Mouse (Mus musculus) heart, embryonic 14.5 days (tissue): ENCODE results near the gene Hsh2d. TPM values are rescaled to one million over a fixed set of nuclear protein-coding genes. Genes with fewer than 3 reads are reported as not detected.

ENCODE experiments used
- ATAC-seq: fragments of 200-750 bp; cut with Nextera tagmentation; 2 replicates; pipeline ENCODE4 v1.8.0; 2017; ENCODE audit warnings: low read depth, moderate TSS enrichment; ENCODE audit not compliant: insufficient number of reproducible peaks, insufficient read depth, low FRiP score
- H3K27ac ChIP-seq, 2 experiments: fragments of 200-500 bp in 1 of 2; fragments of 300-500 bp in 1 of 2; sonication (generic) in 1 of 2; replicated peaks in 1 of 2; 2 replicates each; pipeline ENCODE4 v1.5.1; 2012 to 2014; ENCODE audit warnings: low read depth in 2 of 2, low read length in 2 of 2, control low read depth in 1 of 2, mild to moderate bottlenecking in 1 of 2, mixed read lengths in 1 of 2; ENCODE audit not compliant: control insufficient read depth in 1 of 2, insufficient read depth in 1 of 2
- H3K27me3 ChIP-seq: fragments of 300-500 bp; sonication (generic); 2 replicates; pipeline ENCODE4 v1.6.1; 2014; ENCODE audit warnings: mild to moderate bottlenecking, low read length, control low read depth; ENCODE audit not compliant: control insufficient read depth, insufficient read depth
- H3K36me3 ChIP-seq: fragments of 300-500 bp; sonication (generic); 2 replicates; pipeline ENCODE4 v1.6.1; 2014; ENCODE audit warnings: mild to moderate bottlenecking, control low read depth, low read length, mixed read lengths; ENCODE audit not compliant: control insufficient read depth, insufficient read depth
- H3K4me1 ChIP-seq, 2 experiments: fragments of 200-500 bp in 1 of 2; fragments of 300-500 bp in 1 of 2; sonication (generic) in 1 of 2; 2 replicates each; pipeline ENCODE4 v1.6.1; 2012 to 2014; ENCODE audit warnings: low read length in 2 of 2, control low read depth in 1 of 2, mixed read lengths in 1 of 2; ENCODE audit not compliant: control insufficient read depth in 2 of 2, insufficient read depth in 2 of 2
- H3K4me2 ChIP-seq: fragments of 300-500 bp; sonication (generic); 2 replicates; pipeline ENCODE4 v1.6.1; 2014; ENCODE audit warnings: mild to moderate bottlenecking, low read length
- H3K4me3 ChIP-seq, 2 experiments: fragments of 200-500 bp in 1 of 2; fragments of 300-500 bp in 1 of 2; sonication (generic) in 1 of 2; 2 replicates each; pipeline ENCODE4 v1.5.1; 2012 to 2014; ENCODE audit warnings: low read length in 2 of 2, mild to moderate bottlenecking in 2 of 2, control low read depth in 1 of 2, low read depth in 1 of 2, moderate library complexity in 1 of 2; ENCODE audit not compliant: control insufficient read depth in 1 of 2, insufficient read depth in 1 of 2
- H3K9ac ChIP-seq: fragments of 300-500 bp; sonication (generic); 2 replicates; pipeline ENCODE4 v1.6.1; 2014; ENCODE audit warnings: mild to moderate bottlenecking, low read length
- H3K9me3 ChIP-seq: fragments of 300-500 bp; sonication (generic); 2 replicates; pipeline ENCODE4 v1.6.1; 2016; ENCODE audit warnings: low read length, control low read depth; ENCODE audit not compliant: control insufficient read depth
- WGBS: fragments of 180-500 bp; shearing (Covaris S2); extraction: QIAGEN DNeasy Blood & Tissue Kit; methylation state at CpG from one replicate; pipeline ENCODE4 v1.1.7; 2014; 5-methylcytosine and 5-hydroxymethylcytosine counted together
- polyA plus RNA-seq: library from polyadenylated mRNA; unstranded; fragments of >200 nt; fragmentation: Nextera tagmentation; extraction: Ambion mirVana; gene quantifications from 2 replicates; pipeline ENCODE4 v1.2.1, GENCODE M21; 2014

Gene Hsh2d
- polyA plus RNA-seq, 1 experiment from 2014 or later: not detected

GRCm38 (mm10) chr8:72239499-72240402, 50.3 kb downstream of the Hsh2d start, which contains the start of gene Ap1m1:
TSS of gene Ap1m1 (plus strand) at chr8:72240018.
- ATAC-seq: peak; percentile 96
- Histone ChIP-seq H3K27ac (peak within 1 kb of the TSS; percentile 88 to 97), H3K4me2 (peak within 1 kb of the TSS; percentile 67), H3K9ac (peak within 1 kb of the TSS; percentile 71), H3K27me3 (no peaks in the 10 kb centered on the region), H3K4me3 (peak within 1 kb of the TSS; percentile 62 to 87), H3K4me1 (peaks cover 6 to 11% of the 10 kb centered on the region in 2 experiments), H3K36me3 (peaks cover 18% of the 10 kb centered on the region; the same call in 1 of the 2 replicates), H3K9me3 (no peaks in the 10 kb centered on the region)
- WGBS: under 1% methylated on average over 54 of the region's 54 CpGs

DNA sequence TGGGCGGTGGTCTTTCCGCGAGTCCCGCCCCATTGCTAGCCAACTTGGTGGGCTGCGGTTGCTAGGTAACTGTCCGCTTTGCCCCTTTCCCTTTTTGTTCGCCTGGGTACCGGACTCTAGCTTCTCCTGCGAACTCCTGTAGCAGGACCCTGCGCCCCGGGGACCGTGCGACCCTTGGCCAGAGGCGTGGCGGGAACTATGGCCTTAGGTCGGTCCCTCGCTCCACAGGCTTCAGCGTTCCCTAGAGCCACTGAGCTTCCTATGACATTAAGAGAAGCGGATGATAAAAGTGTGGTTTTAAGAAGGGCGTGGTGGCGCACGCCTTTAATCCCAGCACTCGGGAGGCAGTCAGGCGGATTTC, 50.9 kb downstream of the Hsh2d start:
- Histone ChIP-seq H3K27me3 (no peaks in the 10 kb centered on the region), H3K9me3 (no peaks in the 10 kb centered on the region), H3K4me2 (peak overlapping the region; percentile 67), H3K4me3 (peak overlapping the region; percentile 62 to 87), H3K36me3 (peaks cover 18% of the 10 kb centered on the region; the same call in 1 of the 2 replicates), H3K4me1 (peaks cover 6 to 11% of the 10 kb centered on the region in 2 experiments), H3K27ac (peak overlapping the region; percentile 88 to 97), H3K9ac (peak overlapping the region; percentile 71)
- ATAC-seq: peak; percentile 35
- under 1% methylated on average over 24 of the region's 24 CpGs for WGBS

DNA sequence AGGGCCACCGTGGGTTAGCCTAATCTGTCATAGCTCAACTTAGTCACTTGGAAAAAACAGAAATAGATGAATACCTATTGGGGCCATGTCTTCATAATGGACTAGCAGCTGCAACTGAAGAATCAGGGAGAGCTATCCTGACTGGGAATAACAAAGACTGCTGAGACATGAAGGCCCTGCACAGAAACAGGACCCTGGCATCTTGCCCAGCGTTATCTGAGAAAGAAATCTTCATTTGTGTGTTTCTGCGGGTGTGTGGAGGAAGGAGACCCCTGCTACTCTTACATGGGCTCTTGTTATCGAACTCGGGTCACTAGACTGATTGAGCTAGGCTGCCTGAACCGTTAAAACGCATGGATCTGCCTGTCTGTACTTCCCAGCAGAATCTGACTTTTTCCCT, 51.5 kb downstream of the Hsh2d start:
- H3K4me3 ChIP-seq: peak overlapping the region; percentile 62 to 87
- no peak for ATAC-seq
- peak overlapping the region; percentile 67 for H3K4me2 ChIP-seq
- 64% methylated on average over 7 of the region's 7 CpGs for WGBS
- H3K4me1 ChIP-seq: peaks cover 6 to 11% of the 10 kb centered on the region in 2 experiments
- peak overlapping the region; percentile 71 for H3K9ac ChIP-seq
- H3K36me3 ChIP-seq: peaks cover 18% of the 10 kb centered on the region; the same call in 1 of the 2 replicates
- H3K27ac ChIP-seq: 0 out of 4 replicates have a peak overlapping the region, but pooled peaks of 1 of the 2 experiments have one; percentile 97
- H3K9me3 ChIP-seq: no peaks in the 10 kb centered on the region
- H3K27me3 ChIP-seq: no peaks in the 10 kb centered on the region

GRCm38 (mm10) chr8:72242226-72242625, 52.8 kb downstream of the Hsh2d start:
- Histone ChIP-seq H3K27ac (no peak overlapping the region), H3K4me1 (peaks cover 6 to 11% of the 10 kb centered on the region in 2 experiments), H3K4me3 (no peak overlapping the region), H3K9me3 (no peaks in the 10 kb centered on the region), H3K36me3 (peaks cover 29% of the 10 kb centered on the region), H3K27me3 (no peaks in the 10 kb centered on the region), H3K9ac (no peak overlapping the region; the same call in 1 of the 2 replicates), H3K4me2 (no peak overlapping the region)
- 90% methylated on average over 1 of the region's 1 CpGs for WGBS
- ATAC-seq: no peak

DNA sequence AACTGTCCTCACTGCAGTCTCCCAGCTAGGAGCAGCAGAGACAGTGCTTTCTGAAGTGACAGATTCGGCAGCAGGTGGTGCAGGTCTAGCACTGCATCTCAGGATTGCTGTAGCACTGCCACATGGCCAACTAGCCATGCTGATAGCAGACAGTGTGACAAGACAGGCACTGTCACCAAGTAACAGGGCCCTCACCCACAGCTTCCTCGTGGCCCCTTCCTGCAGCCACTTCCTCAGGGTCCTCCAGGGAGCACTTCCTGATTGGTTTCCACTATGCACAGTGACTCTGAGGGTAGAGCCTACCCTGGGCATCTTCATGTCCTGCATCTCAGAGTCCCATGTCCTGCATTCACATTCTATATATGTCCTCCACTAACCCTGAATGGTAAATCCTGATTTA, 55.2 kb downstream of the Hsh2d start:
- Histone ChIP-seq H3K4me2 (no peak overlapping the region), H3K4me1 (peaks cover 4 to 11% of the 10 kb centered on the region in 2 experiments), H3K9me3 (no peaks in the 10 kb centered on the region), H3K36me3 (peaks cover 46% of the 10 kb centered on the region), H3K9ac (no peak overlapping the region), H3K27ac (no peak overlapping the region), H3K27me3 (no peaks in the 10 kb centered on the region), H3K4me3 (no peak overlapping the region)
- WGBS: 37% methylated on average over 2 of the region's 2 CpGs
- no peak for ATAC-seq

Other genes with a start within 250 kb of the Hsh2d start
- 13.6 and 15.0 TPM in 2 replicates for gene Zfp961, start 238.6 kb upstream of the Hsh2d start, polyA plus RNA-seq
- gene Cyp4f18, start 180.0 kb upstream of the Hsh2d start, polyA plus RNA-seq: 0.73 and 1.7 TPM in 2 replicates
- not detected in 2 replicates for gene Olfr372, start 148.4 kb upstream of the Hsh2d start, polyA plus RNA-seq
- not detected in 2 replicates for gene Olfr373, start 106.5 kb upstream of the Hsh2d start, polyA plus RNA-seq
- gene Olfr374, start 82.6 kb upstream of the Hsh2d start, polyA plus RNA-seq: not detected in 2 replicates
- 305 and 318 TPM in 2 replicates for gene Tpm4, start 54.7 kb upstream of the Hsh2d start, polyA plus RNA-seq
- 57.8 and 58.2 TPM in 2 replicates for gene Rab8a, start 28.4 kb upstream of the Hsh2d start, polyA plus RNA-seq
- gene Cib3, start 23.2 kb downstream of the Hsh2d start, polyA plus RNA-seq: not detected in 2 replicates
- not detected in 2 replicates for gene Gm11034, start 24.0 kb downstream of the Hsh2d start, polyA plus RNA-seq
- gene Fam32a, start 30.1 kb downstream of the Hsh2d start, polyA plus RNA-seq: 39.6 and 42.3 TPM in 2 replicates
- gene Ap1m1, start 50.4 kb downstream of the Hsh2d start, polyA plus RNA-seq: 108 TPM in 2 replicates
- gene Gm10282, start 115.6 kb downstream of the Hsh2d start, polyA plus RNA-seq: 17.9 and 18.1 TPM in 2 replicates
- 22.0 and 24.1 TPM in 2 replicates for gene Klf2, start 129.4 kb downstream of the Hsh2d start, polyA plus RNA-seq
- gene Eps15l1, start 231.8 kb downstream of the Hsh2d start, polyA plus RNA-seq: 39.4 and 44.1 TPM in 2 replicates